Mouse (Mus musculus): Measurements from ENCODE around the gene Pdzd9. TPM values are rescaled to one million over a fixed set of nuclear protein-coding genes. Genes with fewer than 3 reads are reported as not detected.
A peak's percentile ranks its signal among the peaks of the same experiment; 100 is the strongest.

Pdzd9 gene
- polyA plus RNA-seq, 1 experiment from 2014 or later = 0.41 TPM

DNA sequence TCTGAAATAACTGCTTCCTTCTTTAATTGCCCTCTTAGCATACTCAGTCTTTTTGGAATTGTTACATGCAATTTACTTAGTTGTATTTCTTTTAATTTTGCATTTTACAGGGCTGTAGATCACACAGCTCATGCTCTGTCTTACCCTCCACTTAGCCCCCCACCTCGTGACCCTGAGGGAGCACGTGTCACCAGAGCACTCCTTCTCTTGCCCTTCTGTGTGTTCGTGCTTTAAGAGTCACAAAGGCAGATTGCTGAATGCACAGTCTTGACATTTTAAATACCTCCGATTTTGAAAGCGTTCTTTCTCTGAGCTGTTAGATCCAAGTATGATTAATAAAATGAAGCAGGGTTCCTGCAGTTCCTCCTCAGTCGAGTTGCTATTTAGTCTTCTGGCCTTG, 25.1 kb upstream of the Pdzd9 start:
- DNase-seq (ENCODE audit: low spot score) = no peak
- Histone ChIP-seq H3K9ac (ENCODE audit: low read length) (no peak overlapping the region), H3K27me3 (ENCODE audit: control insufficient read depth, insufficient read depth, low read length) (no peaks in the 10 kb centered on the region), H3K4me3 (ENCODE audit: low read depth, low read length) (no peak overlapping the region), H3K9me3 (ENCODE audit: control insufficient read depth, low read length) (no peaks in the 10 kb centered on the region), H3K36me3 (ENCODE audit: control insufficient read depth, insufficient read depth, low read length) (0 out of 2 replicates have a peak, but pooled peaks cover 2% of the 10 kb centered on the region), H3K4me2 (ENCODE audit: low read depth, severe bottlenecking) (no peak overlapping the region), H3K4me1 (ENCODE audit: control insufficient read depth, insufficient read depth, low read length) (0 out of 2 replicates have a peak, but pooled peaks cover 3% of the 10 kb centered on the region), H3K27ac (replicated peaks; ENCODE audit: low read depth, low read length) (no peak overlapping the region)
- ATAC-seq (ENCODE audit: insufficient number of reproducible peaks, low FRiP score, low TSS enrichment, low read depth) = no peak
- WGBS = 28% methylated on average over 6 of the region's 6 CpGs

DNA sequence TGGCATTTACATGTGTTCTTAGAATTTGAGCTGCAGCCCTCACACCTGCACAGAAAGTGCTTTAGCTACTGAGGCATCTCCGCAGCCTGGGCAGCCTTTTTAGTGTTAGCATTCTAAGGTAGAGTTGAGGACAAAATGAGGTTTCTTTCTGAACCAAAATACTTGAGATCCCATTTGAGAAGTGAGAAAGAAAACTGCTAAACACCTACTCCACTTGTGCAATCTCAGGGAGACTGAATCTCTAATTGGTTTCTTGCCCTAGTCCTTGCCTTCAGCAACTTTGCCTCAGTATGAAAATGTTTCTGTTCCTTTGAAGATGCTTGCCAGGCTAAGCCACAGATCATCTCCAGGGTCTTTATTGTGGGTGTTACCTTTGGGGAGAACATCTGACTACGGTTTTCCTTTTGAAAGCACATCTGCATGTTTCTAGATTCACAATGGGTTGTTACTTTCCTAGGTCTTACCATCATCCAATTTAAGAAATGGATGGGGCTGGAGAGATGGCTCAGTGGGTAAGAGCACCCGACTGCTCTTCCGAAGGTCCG, 23.8 kb upstream of the Pdzd9 start:
- H3K27ac ChIP-seq (replicated peaks; ENCODE audit: low read depth, low read length) = no peak overlapping the region
- H3K9ac ChIP-seq (ENCODE audit: low read length) = no peak overlapping the region
- no peak for ATAC-seq (ENCODE audit: insufficient number of reproducible peaks, low FRiP score, low TSS enrichment, low read depth)
- H3K36me3 ChIP-seq (ENCODE audit: control insufficient read depth, insufficient read depth, low read length) = 0 out of 2 replicates have a peak, but pooled peaks cover 2% of the 10 kb centered on the region
- H3K9me3 ChIP-seq (ENCODE audit: control insufficient read depth, low read length) = no peaks in the 10 kb centered on the region
- no peak overlapping the region for H3K4me3 ChIP-seq (ENCODE audit: low read depth, low read length)
- no peaks in the 10 kb centered on the region for H3K27me3 ChIP-seq (ENCODE audit: control insufficient read depth, insufficient read depth, low read length)
- 0 out of 2 replicates have a peak, but pooled peaks cover 3% of the 10 kb centered on the region for H3K4me1 ChIP-seq (ENCODE audit: control insufficient read depth, insufficient read depth, low read length)
- DNase-seq (ENCODE audit: low spot score) = no peak
- 95% methylated on average over 5 of the region's 5 CpGs for WGBS
- H3K4me2 ChIP-seq (ENCODE audit: low read depth, severe bottlenecking) = no peak overlapping the region

DNA sequence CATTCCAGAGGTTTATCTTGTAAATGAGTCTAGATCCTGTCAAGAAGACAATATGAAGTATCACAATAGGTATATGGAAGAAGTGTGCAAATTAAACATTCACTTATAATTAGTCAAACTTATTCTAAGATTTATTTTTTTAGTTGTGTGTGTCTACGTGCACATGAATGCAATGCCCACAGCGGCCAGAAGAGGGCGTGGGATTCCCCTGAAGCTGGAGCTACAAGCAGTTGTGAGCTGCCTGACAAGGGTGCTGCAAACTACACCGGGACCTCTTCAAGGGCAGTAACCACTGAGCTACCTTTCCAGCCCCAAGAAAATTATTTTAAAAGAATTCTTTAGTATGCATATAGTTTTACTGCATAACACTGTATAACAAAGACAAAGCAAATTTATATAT, 20.5 kb upstream of the Pdzd9 start:
- ATAC-seq (ENCODE audit: insufficient number of reproducible peaks, low FRiP score, low TSS enrichment, low read depth) (no peak), DNase-seq (ENCODE audit: low spot score) (no peak)
- 0 out of 2 replicates have a peak, but pooled peaks cover 2% of the 10 kb centered on the region for H3K36me3 ChIP-seq (ENCODE audit: control insufficient read depth, insufficient read depth, low read length)
- H3K27ac ChIP-seq (replicated peaks; ENCODE audit: low read depth, low read length) = no peak overlapping the region
- no peak overlapping the region for H3K4me2 ChIP-seq (ENCODE audit: low read depth, severe bottlenecking)
- H3K9ac ChIP-seq (ENCODE audit: low read length) = no peak overlapping the region
- WGBS = 71% methylated on average over 4 of the region's 4 CpGs
- no peaks in the 10 kb centered on the region for H3K27me3 ChIP-seq (ENCODE audit: control insufficient read depth, insufficient read depth, low read length)
- H3K4me1 ChIP-seq (ENCODE audit: control insufficient read depth, insufficient read depth, low read length) = 0 out of 2 replicates have a peak, but pooled peaks cover 3% of the 10 kb centered on the region
- H3K4me3 ChIP-seq (ENCODE audit: low read depth, low read length) = no peak overlapping the region
- no peaks in the 10 kb centered on the region for H3K9me3 ChIP-seq (ENCODE audit: control insufficient read depth, low read length)

DNA sequence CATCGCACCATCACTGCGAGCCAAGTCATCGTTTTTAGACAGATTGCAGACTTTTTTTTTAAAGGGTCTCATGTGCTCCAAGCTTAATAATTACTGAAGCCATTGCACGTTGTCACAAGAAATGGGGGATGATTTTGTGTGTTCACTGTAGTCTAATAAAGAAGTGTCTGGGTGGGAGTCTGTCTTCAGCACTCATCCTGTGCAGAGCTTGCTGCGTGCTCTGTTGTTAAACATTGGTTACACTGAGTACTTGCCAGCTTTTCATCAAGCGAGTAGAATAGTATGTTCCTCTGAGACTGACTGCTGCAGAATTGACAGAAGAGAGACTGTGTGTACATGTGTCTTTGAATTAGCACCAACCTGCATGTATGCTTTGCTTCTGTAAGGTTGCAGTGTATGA, 15.1 kb upstream of the Pdzd9 start:
- Histone ChIP-seq H3K4me3 (ENCODE audit: low read depth, low read length) (no peak overlapping the region), H3K36me3 (ENCODE audit: control insufficient read depth, insufficient read depth, low read length) (no peaks in the 10 kb centered on the region), H3K9me3 (ENCODE audit: control insufficient read depth, low read length) (no peaks in the 10 kb centered on the region), H3K4me2 (ENCODE audit: low read depth, severe bottlenecking) (no peak overlapping the region), H3K9ac (ENCODE audit: low read length) (no peak overlapping the region), H3K4me1 (ENCODE audit: control insufficient read depth, insufficient read depth, low read length) (no peaks in the 10 kb centered on the region), H3K27me3 (ENCODE audit: control insufficient read depth, insufficient read depth, low read length) (no peaks in the 10 kb centered on the region), H3K27ac (replicated peaks; ENCODE audit: low read depth, low read length) (no peak overlapping the region)
- DNase-seq (ENCODE audit: low spot score) (no peak), ATAC-seq (ENCODE audit: insufficient number of reproducible peaks, low FRiP score, low TSS enrichment, low read depth) (no peak)
- 90% methylated on average over 6 of the region's 6 CpGs for WGBS

DNA sequence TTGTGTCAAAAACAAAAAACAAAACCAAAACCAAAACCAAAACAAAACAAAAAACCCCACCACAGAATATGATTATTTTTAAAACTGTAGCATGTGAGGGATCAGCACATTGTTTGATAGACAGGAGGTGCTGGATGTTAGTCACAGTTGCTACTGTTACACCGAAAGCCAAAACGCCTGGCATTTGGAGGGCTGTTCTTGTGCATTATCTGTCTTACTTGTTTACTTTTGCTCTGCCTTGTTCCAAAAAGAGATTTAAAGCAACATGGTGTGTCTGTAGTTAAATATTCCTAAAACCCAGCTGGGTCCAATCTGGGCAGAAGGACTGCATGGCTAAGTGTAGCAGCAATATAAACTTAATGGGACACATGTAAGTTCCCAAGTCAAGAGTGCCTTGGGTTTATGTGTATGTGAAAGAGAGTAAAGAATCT, 14.6 kb upstream of the Pdzd9 start:
- ATAC-seq (ENCODE audit: insufficient number of reproducible peaks, low FRiP score, low TSS enrichment, low read depth) = no peak
- Histone ChIP-seq H3K4me3 (ENCODE audit: low read depth, low read length) (no peak overlapping the region), H3K36me3 (ENCODE audit: control insufficient read depth, insufficient read depth, low read length) (no peaks in the 10 kb centered on the region), H3K4me2 (ENCODE audit: low read depth, severe bottlenecking) (no peak overlapping the region), H3K4me1 (ENCODE audit: control insufficient read depth, insufficient read depth, low read length) (no peaks in the 10 kb centered on the region), H3K9me3 (ENCODE audit: control insufficient read depth, low read length) (no peaks in the 10 kb centered on the region), H3K27me3 (ENCODE audit: control insufficient read depth, insufficient read depth, low read length) (no peaks in the 10 kb centered on the region), H3K9ac (ENCODE audit: low read length) (no peak overlapping the region), H3K27ac (replicated peaks; ENCODE audit: low read depth, low read length) (no peak overlapping the region)
- no peak for DNase-seq (ENCODE audit: low spot score)
- WGBS = 89% methylated on average over 2 of the region's 2 CpGs

DNA sequence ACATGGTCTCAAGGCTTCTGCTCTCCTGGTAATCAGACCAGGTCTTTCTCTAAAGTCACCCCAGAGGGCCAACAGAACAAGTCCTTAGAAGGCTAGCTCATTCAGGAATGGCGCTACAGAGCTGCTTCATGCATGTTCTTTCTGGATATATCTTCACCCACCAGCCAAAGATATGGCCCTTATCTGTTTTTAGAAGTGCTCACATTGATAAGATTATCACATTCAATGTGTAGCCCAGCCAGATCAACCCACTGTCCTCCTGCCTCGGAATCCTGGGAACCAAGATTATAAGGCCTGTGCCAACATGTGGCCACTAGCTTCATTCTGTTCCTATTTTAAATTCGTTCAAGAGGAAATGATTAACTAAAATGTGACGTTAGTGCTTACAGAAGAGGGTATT, 11.9 kb upstream of the Pdzd9 start:
- DNase-seq (ENCODE audit: low spot score) (no peak), ATAC-seq (ENCODE audit: insufficient number of reproducible peaks, low FRiP score, low TSS enrichment, low read depth) (no peak)
- Histone ChIP-seq H3K27me3 (ENCODE audit: control insufficient read depth, insufficient read depth, low read length) (no peaks in the 10 kb centered on the region), H3K4me3 (ENCODE audit: low read depth, low read length) (no peak overlapping the region), H3K9ac (ENCODE audit: low read length) (no peak overlapping the region), H3K4me2 (ENCODE audit: low read depth, severe bottlenecking) (no peak overlapping the region), H3K27ac (replicated peaks; ENCODE audit: low read depth, low read length) (no peak overlapping the region), H3K4me1 (ENCODE audit: control insufficient read depth, insufficient read depth, low read length) (peaks cover 3% of the 10 kb centered on the region; the same call in 1 of the 2 replicates), H3K36me3 (ENCODE audit: control insufficient read depth, insufficient read depth, low read length) (no peaks in the 10 kb centered on the region), H3K9me3 (ENCODE audit: control insufficient read depth, low read length) (no peaks in the 10 kb centered on the region)
- 92% methylated on average over 4 of the region's 4 CpGs for WGBS

DNA sequence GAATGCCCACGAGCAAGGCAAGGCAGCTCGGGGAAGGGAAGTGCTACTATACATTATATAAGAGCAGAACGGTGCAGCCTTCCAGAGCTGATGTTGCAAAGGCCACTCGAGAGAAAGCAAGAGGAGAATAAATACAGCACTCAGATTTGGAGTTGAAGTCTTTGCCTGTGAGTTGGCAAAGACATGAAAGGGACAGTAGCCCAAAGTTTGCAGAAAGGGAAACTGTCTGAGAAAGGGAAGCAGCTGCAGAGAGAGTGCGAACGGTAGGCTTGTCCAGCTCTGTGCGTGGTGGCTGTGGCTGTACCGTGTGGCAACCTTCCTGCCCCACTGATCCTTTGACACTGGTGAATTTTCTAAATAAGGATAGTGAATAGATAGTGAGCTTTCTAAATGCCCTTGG, 8.9 kb upstream of the Pdzd9 start:
- Histone ChIP-seq H3K9me3 (ENCODE audit: control insufficient read depth, low read length) (no peaks in the 10 kb centered on the region), H3K4me1 (ENCODE audit: control insufficient read depth, insufficient read depth, low read length) (peaks cover 3% of the 10 kb centered on the region; the same call in 1 of the 2 replicates), H3K27ac (replicated peaks; ENCODE audit: low read depth, low read length) (no peak overlapping the region), H3K4me3 (ENCODE audit: low read depth, low read length) (no peak overlapping the region), H3K36me3 (ENCODE audit: control insufficient read depth, insufficient read depth, low read length) (no peaks in the 10 kb centered on the region), H3K9ac (ENCODE audit: low read length) (no peak overlapping the region), H3K4me2 (ENCODE audit: low read depth, severe bottlenecking) (peak overlapping the region; percentile 78; the same call in 1 of the 2 replicates), H3K27me3 (ENCODE audit: control insufficient read depth, insufficient read depth, low read length) (no peaks in the 10 kb centered on the region)
- WGBS = 69% methylated on average over 8 of the region's 8 CpGs
- no peak for ATAC-seq (ENCODE audit: insufficient number of reproducible peaks, low FRiP score, low TSS enrichment, low read depth)
- DNase-seq (ENCODE audit: low spot score) = no peak

DNA sequence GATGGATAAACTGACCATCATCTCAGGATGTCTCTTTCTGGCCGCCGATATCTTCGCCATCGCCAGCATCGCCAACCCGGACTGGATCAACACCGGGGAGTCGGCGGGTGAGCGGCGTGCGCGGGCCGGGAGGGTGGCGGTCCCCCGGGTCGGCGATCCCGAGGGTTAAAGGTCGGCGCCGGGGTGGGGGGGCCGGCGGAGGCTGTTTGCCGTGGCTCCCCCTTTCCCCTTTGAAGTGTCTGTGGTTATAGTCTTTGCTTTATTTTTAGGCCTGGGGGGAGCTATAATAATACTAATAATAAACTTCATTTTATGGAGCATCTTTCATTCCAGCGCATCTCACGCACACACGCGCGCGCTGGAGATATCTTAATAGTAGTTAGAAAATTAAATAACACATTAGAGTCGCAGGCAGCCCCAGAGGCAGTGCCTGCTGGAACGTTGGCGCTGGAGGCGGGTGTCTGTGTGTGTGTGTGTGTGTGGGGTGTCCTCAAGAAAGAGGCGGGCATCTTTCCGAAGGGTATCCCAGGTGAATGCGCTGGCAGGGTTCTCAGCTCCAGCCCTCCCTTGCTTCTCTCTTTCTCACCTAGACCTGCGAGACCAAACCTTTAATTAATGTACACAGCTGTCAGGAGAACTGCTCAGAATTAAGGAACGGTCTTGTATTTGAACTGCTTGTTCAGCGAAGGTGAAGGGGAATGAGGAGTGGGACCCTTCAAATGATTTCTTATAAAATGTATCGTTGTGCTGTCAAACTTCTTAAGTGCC, 7.8 kb upstream of the Pdzd9 start:
- H3K27ac ChIP-seq (replicated peaks; ENCODE audit: low read depth, low read length) = 0 out of 2 replicates have a peak overlapping the region, but pooled peaks have one; percentile 58
- ATAC-seq (ENCODE audit: insufficient number of reproducible peaks, low FRiP score, low TSS enrichment, low read depth) (peak; percentile 56; the same call in 1 of the 2 replicates), DNase-seq (ENCODE audit: low spot score) (peak; percentile 66)
- H3K36me3 ChIP-seq (ENCODE audit: control insufficient read depth, insufficient read depth, low read length) = no peaks in the 10 kb centered on the region
- H3K9ac ChIP-seq (ENCODE audit: low read length) = peak overlapping the region; percentile 90
- H3K4me2 ChIP-seq (ENCODE audit: low read depth, severe bottlenecking) = peak overlapping the region; percentile 78
- H3K4me1 ChIP-seq (ENCODE audit: control insufficient read depth, insufficient read depth, low read length) = peaks cover 3% of the 10 kb centered on the region; the same call in 1 of the 2 replicates
- WGBS = 1% methylated on average over 42 of the region's 42 CpGs
- H3K9me3 ChIP-seq (ENCODE audit: control insufficient read depth, low read length) = no peaks in the 10 kb centered on the region
- H3K27me3 ChIP-seq (ENCODE audit: control insufficient read depth, insufficient read depth, low read length) = no peaks in the 10 kb centered on the region
- peak overlapping the region; percentile 87 for H3K4me3 ChIP-seq (ENCODE audit: low read depth, low read length)
